In the genomic region with DNA sequence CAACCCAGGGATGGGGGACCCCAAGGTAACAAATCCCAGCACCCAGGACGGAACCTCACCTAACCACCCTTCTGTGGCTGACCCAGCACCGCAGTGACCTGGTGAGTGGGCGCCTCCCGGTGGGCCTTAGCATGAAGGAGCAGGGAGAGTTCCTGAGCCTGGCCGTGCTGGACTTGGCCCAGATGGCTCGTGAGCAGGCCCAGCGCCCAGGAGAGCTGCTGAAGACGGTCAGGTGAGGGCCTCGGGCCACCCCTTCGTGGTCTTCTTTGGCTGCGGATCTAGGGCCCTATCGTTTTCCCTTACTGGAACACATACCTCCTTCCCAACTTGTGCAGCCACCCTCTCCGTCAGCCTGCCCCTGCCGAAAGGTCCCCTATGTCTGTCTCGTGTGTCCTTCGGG, we compare ENCODE assay signal across 9 mouse cellular contexts. TPM values are rescaled to one million over a fixed set of nuclear protein-coding genes. Genes with fewer than 3 reads are reported as not detected.
DNase-seq lines count a peak whose midpoint lies in the region; ATAC-seq and TF ChIP-seq lines count a peak whose summit lies in the region.
"Had no signal": no experiment of that assay in that cellular context is flagged by ENCODE, and none has a peak within 500 bp of the region (broad histone marks: within the 10 kb centered on the region; RNA-seq: fewer than 3 reads in every experiment).

No protein-coding gene starts in this region.

- peak overlapping the region; percentile 49 for H3K4me3 ChIP-seq in cerebellum, adult 2 months (replicated peaks; ENCODE audit: insufficient read depth, low read depth, low read length)
- peak overlapping the region; percentile 28 for H3K4me3 ChIP-seq in limb, embryonic 15.5 days

- no peaks in the 10 kb centered on the region for H3K27me3 ChIP-seq in cerebellum, adult 2 months (ENCODE audit: control insufficient read depth, insufficient read depth, low read length)
- H3K27me3 ChIP-seq in limb, embryonic 15.5 days, result peaks cover 83% of the 10 kb centered on the region

- H3K9ac ChIP-seq in limb, embryonic 15.5 days, result no peak overlapping the region

- no peaks in the 10 kb centered on the region for H3K36me3 ChIP-seq in limb, embryonic 15.5 days

- no peak for TF ChIP-seq POLR2A in cerebellum, adult 2 months (IDR thresholded peaks at IDR 0.05; ENCODE audit: borderline replicate concordance, insufficient read depth, low read length)

- H3K4me2 ChIP-seq in limb, embryonic 15.5 days, result peak overlapping the region; percentile 41

- H3K9me3 ChIP-seq in limb, embryonic 15.5 days, result no peaks in the 10 kb centered on the region; the same call in 1 of the 2 replicates

- peaks cover 11% of the 10 kb centered on the region for H3K4me1 ChIP-seq in cerebellum, adult 2 months (ENCODE audit: control insufficient read depth, insufficient read depth, low read length)
- peaks cover 38% of the 10 kb centered on the region for H3K4me1 ChIP-seq in limb, embryonic 15.5 days

- H3K27ac ChIP-seq in cerebellum, adult 2 months (ENCODE audit: insufficient read depth, low read length), result no peak overlapping the region
- H3K27ac ChIP-seq in limb, embryonic 15.5 days, result no peak overlapping the region

- TF ChIP-seq CTCF in cerebellum, adult 2 months (IDR thresholded peaks at IDR 0.05; ENCODE audit: borderline replicate concordance, insufficient read depth, low read depth, low read length), result no peak

- ATAC-seq in cerebellum, adult (ENCODE audit: insufficient number of reproducible peaks, low FRiP score, low TSS enrichment), result no peak
- no peak for ATAC-seq in limb, embryonic 15.5 days (ENCODE audit: insufficient number of reproducible peaks, low FRiP score, low TSS enrichment, low read depth)

- DNase-seq in cerebellum, adult 2 months, result peak in 1 of 2 experiments; percentile 34
- DNase-seq in testis, postnatal 10 days (ENCODE audit: low spot score), result peak; percentile 46
- no peak for DNase-seq in testis, postnatal 14 days (ENCODE audit: low spot score)
- no peak for DNase-seq in spleen, postnatal 10 days (ENCODE audit: low spot score in 2 of 2)
- DNase-seq in ovary, postnatal 10 days (ENCODE audit: low spot score), result no peak
- DNase-seq in gastrocnemius, adult 18-20 months (ENCODE audit: low spot score), result no peak
- DNase-seq: adrenal gland, postnatal 25 days had no signal

- 23% methylated on average over 16 of the region's 16 CpGs for WGBS in cerebellum, adult 2 months
- 18% methylated on average over 16 of the region's 16 CpGs for WGBS in limb, embryonic 15.5 days

RNA-seq across cellular contexts. Expression of a gene that starts 3.0 kb away (rescaled TPM):
- 3.6 and 3.9 TPM in 2 replicates for polyA plus RNA-seq in cerebellum, adult 2 months (2012; rRNA removed)
- 5.3 and 6.4 TPM in 2 replicates for polyA plus RNA-seq in limb, embryonic 15.5 days (2015; fragmentation: Nextera tagmentation; extraction: Ambion mirVana)
- total RNA-seq in gastrocnemius, adult 18-20 months (2021), result 1 to 10 TPM; 1.4 to 2.2 TPM

RNA-seq across cellular contexts. Expression of a gene that starts 7.6 kb away (rescaled TPM):
- polyA plus RNA-seq in cerebellum, adult 2 months (2012; rRNA removed), result 97.3 and 110 TPM in 2 replicates
- polyA plus RNA-seq in limb, embryonic 15.5 days (2015; fragmentation: Nextera tagmentation; extraction: Ambion mirVana), result 0.69 and 0.76 TPM in 2 replicates
- not detected for total RNA-seq in gastrocnemius, adult 18-20 months (2021)

RNA-seq across cellular contexts. Expression of a gene that starts 9.9 kb away (rescaled TPM):
- 0.65 and 2.1 TPM in 2 replicates for polyA plus RNA-seq in cerebellum, adult 2 months (2012; rRNA removed)
- polyA plus RNA-seq in limb, embryonic 15.5 days (2015; fragmentation: Nextera tagmentation; extraction: Ambion mirVana), result 0.63 and 0.96 TPM in 2 replicates
- under 1 TPM; 0.78 TPM for total RNA-seq in gastrocnemius, adult 18-20 months (2021)

RNA-seq across cellular contexts. Expression of a gene that starts 22.5 kb away (rescaled TPM):
- 0.44 and 0.48 TPM in 2 replicates for polyA plus RNA-seq in cerebellum, adult 2 months (2012; rRNA removed)
- 1.7 and 2.6 TPM in 2 replicates for polyA plus RNA-seq in limb, embryonic 15.5 days (2015; fragmentation: Nextera tagmentation; extraction: Ambion mirVana)
- total RNA-seq in gastrocnemius, adult 18-20 months (2021), result 1 to 10 TPM; 1.7 to 2.4 TPM

RNA-seq across cellular contexts. Expression of a gene that starts 46.4 kb away (rescaled TPM):
- polyA plus RNA-seq in cerebellum, adult 2 months (2012; rRNA removed), result 108 and 115 TPM in 2 replicates
- 7.7 and 8.9 TPM in 2 replicates for polyA plus RNA-seq in limb, embryonic 15.5 days (2015; fragmentation: Nextera tagmentation; extraction: Ambion mirVana)
- total RNA-seq in gastrocnemius, adult 18-20 months (2021), result not detected

Comparison
In these comparisons a context has a peak if more than half of its experiments do, and no peak if none do; other contexts are left out.
1. RNA of a gene that starts 7.6 kb away (polyA plus RNA-seq): 97.3 to 110 TPM in cerebellum, adult 2 months; 0.69 to 0.76 TPM in limb, embryonic 15.5 days; every median in the first group is over 10 times any median in the second.